Mouse (Mus musculus): Measurements from ENCODE around the gene Ccndbp1.

GRCm38 (mm10) chr2:121052176-121052575 lies 44.0 kb downstream of the Ccndbp1 start:
- no peak for TF ChIP-seq CTCF (IDR thresholded peaks at IDR 0.05; ENCODE audit: extremely low read depth, insufficient read depth, low read length)
- no peak for TF ChIP-seq POLR2A (IDR thresholded peaks at IDR 0.05; ENCODE audit: extremely low read depth, insufficient read depth, low read length)
